Mouse (Mus musculus) B cell, adult 2 months (primary cell): ENCODE measurements around the gene Olfr1356.
"Not testable (repeated sequence)": the region's sequence is repeated elsewhere in the genome, so short reads cannot be mapped to it uniquely, and the experiment has no call there.

Experiments
- DNase-seq, 2 experiments: peaks; one replicate each; pipeline ENCODE4 v3.0.0; 2022

Olfr1356 gene

GRCm38 (mm10) chr10:78852066-78852465, at the start of gene Olfr1356:
Gene Olfr1356, minus strand, starts transcription at chr10:78852166.
- DNase-seq: no peak

GRCm38 (mm10) chr10:78875240-78875639, 23.3 kb upstream of the Olfr1356 start, which contains the start of gene Olfr1355:
Gene Olfr1355, plus strand, starts transcription at chr10:78875540.
- no peak for DNase-seq

GRCm38 (mm10) chr10:78840456-78840855, 11.5 kb downstream of the Olfr1356 start:
- not testable (repeated sequence) for DNase-seq

GRCm38 (mm10) chr10:78812358-78813060, 39.5 kb downstream of the Olfr1356 start:
- DNase-seq: no peak

GRCm38 (mm10) chr10:78801449-78801848, 50.5 kb downstream of the Olfr1356 start:
- DNase-seq: no peak
